Mouse (Mus musculus) CD4-positive, CD25-positive, alpha-beta regulatory T cell, adult 2 months (primary cell): ENCODE results near the gene H2-M5.
"Not testable (repeated sequence)": the region's sequence is repeated elsewhere in the genome, so short reads cannot be mapped to it uniquely, and the experiment has no call there.

Experiments
- DNase-seq: peaks from one replicate; pipeline ENCODE4 v3.0.0-alpha.2; 2012; ENCODE audit warnings: low read depth, low spot score

Gene H2-M5

DNA sequence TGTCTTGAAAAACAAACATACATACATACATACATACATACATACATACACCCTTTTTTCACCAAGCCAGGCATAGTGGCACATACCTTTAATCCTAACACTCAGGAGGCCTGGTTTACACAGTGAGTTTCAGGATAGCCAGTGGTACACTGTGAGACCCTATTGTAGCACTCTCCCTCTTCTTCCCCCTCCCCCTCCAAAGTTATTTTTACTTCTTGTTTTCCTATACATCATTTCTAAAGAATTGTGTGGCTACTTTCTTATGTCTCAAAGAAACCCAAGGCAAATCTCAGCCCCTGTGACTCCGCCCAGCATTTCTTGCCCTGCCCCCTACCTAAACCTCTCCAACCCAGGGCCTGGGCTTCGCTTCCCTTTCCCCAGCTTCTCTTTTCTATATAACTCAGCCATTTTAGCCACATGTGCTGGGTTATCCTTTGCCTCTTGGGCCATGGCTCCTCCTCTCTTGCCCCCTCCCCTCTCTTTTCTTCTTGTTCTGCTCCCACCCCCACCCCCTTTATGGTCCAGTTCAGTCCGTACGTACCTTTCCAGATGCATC, 4.5 kb upstream of the H2-M5 start:
- DNase-seq: no peak

DNA sequence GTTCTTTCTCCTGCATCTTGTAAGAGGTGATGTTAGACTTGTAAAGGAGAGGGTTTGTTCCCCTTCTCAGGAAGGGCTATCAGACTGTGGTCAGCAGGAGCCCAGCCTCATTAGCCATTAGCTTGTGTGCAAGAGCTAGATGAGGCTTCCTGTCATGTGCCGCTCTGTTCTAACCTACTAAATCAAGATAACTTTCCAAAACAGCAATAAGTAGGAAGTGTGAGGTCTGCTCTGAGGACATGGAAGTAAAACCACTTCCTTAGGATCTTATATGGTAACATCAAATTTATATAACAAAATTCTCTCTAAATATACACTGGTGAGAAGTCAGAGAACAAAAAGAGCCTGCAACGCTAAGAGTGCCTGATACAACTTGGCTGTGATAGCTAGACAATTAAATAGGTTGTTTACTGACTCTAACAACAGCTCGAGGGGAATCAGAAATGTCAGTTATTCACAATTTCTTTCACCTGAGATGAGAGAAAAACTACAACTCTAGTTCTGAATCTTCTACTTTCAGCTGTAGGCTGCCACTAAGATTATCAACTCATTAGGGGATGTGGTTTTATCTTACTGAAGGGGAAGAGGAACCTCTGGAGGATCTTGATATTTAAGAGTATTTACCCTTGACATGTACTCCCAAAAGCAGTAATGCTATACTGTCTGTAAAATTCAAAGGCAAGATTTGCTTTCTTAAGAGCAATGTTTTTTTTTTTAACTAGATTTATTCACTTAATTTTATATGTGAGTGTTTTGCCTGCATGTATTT, 3.2 kb upstream of the H2-M5 start:
- peak; percentile 32 for DNase-seq

DNA sequence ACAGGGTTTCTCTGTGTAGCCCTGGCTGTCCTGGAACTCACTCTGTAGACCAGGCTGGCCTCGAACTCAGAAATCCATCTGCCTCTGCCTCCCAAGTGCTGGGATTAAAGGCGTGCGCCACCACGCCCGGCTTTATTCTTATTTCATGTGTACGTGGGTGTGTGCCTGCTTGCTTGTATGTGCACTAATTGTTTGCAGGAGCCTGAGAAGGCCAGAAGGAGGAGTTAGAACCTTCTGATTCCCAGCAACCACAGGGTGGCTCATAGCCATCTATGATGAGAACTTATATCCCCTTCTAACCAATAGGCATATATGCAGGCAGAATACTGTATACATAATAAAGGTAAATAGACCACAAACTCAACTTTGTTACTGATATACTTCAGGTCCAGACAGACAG, 1.3 kb upstream of the H2-M5 start:
- not testable (repeated sequence) for DNase-seq

DNA sequence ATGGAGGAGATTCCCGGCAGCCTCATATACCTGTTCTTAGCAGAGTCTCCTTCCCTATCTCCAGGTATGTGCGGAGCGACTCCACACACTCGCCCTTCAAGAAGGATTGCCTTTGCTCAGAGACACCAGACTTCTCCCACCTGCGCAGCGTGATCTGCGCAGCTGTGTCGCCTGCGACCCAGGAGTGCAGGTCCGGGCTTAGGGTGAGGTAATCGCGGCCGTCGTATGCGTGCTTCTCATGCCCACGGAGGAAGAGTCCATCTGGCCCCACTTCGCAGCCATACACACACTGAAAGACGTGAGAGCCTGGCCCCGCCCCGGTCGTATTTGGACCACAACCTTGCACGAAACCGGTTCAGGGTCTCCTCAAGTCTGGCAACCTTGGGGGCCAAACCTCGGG, 862 bp downstream of the H2-M5 start:
- no peak for DNase-seq

DNA sequence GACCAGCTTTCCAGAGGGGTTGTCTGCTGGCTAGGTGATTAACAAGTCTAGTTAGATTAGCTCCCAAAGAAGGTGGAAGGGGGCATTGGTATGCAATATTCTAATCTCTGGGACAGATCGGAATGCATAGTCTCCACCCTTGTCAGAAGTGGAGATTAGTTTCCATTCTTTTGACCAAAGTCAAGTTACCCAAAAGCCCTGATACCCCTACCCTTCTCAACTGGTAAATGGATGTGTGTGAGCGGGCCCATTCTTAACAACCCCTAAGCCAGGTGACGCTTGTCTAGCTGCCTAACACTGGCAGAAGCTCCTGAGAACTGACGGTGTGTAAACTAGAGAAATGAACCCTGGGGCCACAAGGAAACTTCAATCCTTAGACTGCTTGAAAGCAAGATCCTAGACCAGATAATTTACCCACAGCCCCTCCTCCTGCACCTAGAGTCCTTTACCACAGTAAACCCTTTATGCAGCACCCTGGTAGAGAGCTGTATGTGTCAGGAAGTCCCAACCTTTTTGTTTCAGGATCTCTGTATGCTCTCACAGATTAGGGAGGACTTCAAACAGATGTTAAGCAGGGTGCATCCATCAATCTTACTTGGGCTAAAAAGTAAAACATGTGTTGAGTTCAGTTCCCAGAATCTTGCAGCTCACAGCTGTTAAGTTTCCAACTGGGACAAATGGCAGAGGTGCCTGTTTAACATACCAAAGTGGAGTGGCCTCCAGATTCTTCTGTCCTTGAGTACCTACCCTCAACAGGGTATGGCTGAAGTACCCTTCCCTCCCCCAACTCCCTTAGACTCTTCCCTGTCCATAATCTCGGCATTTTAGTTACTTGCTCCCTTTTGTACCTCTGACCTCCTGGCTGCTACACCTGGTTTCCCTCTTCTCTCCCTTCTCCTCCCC, 6.8 kb downstream of the H2-M5 start:
- DNase-seq: peak; percentile 22

DNA sequence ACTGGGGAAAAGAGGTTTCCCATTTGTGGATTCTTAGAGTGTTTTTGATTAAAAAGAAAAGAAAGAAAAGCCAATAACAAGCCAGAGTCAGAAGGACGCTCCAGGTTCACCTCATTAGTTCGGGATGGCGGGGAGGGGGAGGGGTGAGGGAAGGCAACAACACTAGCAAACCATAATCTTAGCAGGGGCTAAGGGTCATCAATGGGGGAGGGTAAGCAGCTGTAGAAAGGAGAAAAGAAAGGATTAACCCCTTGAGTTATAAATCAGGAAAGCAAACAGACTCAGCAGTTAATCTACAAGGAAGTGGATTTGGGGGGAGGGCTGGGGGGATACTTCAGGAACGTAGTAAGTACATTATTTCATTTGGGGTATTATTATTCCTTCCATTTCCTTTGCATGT, 7.5 kb downstream of the H2-M5 start:
- no peak for DNase-seq

DNA sequence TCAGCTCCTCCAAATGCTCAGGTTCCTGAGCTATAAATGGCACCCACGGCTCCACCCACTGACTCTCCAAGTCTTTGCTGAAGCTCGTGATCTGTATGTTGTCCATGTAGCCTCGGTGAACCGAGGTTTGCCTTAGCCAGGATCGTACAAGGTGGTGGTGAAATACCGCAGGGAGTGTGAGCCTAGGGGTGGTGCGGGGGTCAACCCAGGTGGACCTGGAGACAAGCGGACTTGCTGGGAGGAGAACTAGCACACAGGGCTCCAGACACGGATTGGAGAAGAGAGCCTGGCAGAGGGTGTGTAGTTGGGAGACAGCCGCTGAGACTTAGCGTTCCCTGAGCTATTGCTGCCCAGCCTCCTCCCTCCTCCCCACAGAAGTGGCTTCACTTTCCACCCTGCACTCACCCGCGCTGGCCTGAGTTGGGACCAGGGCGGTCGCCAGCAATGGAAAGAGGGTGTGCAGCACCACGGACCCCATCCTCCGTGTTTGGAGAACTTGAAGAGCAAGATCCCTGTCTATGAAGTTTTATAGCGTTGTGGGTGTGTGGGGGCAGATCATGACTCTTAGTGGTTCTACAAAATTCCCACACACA, 8.0 kb downstream of the H2-M5 start, which contains the start of gene 2410137M14Rik:
2410137M14Rik (minus strand) TSS at position 17 of the 593 bp plus-strand sequence.
- no peak for DNase-seq

DNA sequence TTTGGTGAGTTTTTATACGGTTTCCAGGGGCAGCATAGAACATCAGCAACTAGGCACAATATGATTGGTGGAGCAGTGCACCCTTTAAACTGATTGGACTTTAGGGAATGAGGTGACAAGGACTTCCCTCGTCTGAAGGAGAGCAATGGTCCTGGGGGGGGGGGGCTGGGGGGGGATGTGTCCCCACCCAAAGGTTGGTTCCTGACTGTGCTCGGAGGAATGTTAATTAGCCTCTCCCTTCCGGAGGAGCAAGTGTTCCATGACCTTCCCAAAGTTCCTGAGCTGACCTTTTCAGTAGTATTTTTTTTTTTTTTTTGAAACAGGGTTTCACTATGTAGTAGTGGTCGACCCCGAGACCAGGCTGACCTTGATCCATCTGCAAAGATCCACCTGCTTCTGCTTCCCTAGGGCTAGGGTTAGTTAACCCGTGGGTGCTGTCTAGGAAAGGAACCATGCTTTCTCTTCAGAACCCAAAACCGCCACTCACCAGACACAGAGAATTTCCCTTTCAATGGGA, 16.0 kb downstream of the H2-M5 start:
- no peak for DNase-seq

DNA sequence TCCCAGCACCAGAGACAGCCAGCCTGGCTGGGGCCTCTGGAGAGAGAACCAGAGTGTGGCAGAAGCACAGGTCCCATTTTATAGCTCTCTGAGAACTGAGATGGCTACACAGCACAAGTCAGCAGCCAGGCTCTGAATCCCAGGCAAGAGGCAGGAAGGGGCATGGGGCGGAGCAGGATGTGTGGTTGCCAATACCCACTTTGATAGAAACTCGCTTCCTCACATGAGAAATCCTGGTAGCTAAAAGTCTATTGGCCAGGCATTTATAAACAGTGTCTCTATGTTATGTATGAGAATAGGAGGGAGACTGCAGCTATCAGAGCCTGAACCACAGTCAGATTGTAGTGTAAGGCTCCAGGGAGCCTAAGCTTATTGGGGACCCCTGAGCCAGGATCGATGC, 16.5 kb downstream of the H2-M5 start:
- DNase-seq: peak; percentile 50

DNA sequence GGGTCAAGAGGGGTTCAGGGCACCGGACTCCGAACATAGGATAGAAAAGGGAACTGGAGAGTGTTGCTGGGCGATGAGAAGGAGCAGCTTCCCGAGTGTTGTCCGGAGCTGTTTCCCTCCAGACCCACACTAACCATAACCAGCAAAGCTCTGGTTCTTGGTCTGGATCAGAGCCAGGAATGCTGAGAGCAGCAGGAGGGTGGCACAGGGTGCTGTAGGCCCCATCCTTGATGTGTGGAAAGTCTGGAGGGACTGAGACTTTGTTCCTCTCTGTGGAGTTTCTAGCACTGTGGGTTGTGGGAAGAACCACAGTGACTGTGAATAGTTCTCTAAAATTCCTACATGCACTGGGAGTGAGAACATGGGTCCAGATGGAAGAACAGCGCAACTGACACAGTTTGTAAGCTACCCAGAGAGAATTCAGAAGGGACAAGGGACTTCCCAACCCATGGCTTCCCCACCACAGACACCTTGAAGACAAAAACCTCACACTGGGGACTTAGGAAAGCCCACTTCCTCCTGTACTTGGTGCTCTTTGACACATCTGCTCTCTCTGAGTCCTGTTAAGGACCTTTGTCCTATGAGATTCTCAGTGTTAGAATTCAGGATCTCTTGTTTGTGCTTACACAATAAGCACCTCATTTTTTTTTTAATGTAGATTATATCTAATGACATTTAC, 18.0 kb downstream of the H2-M5 start:
- DNase-seq: no peak

DNA sequence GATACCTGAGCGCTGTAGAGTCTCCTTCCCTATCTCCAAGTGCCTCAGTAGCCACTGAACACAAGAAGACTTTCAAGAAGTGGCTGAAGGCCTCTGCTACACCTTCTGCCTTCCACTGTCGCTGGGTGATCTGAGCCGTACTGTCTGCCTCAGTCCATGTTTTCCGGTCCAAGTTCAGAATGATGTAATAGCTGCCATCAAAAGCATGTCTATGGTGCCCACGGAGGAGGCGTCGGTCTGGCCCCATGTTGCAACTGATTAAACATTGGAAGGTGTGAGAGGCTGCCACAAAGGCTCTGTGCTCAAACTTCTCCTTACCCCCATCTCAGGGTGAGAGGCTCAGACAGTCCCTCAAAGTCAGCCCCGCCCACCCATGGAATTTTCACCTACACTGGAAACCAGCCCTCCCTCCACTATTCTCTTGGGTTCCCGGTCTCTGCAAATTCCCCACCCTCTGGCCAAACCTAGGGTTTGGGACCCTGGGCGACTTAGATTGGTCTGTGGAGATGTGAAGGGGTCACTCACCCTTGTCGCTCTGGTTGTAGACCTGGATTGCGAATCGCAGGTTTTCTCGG, 18.9 kb downstream of the H2-M5 start:
- DNase-seq: no peak

DNA sequence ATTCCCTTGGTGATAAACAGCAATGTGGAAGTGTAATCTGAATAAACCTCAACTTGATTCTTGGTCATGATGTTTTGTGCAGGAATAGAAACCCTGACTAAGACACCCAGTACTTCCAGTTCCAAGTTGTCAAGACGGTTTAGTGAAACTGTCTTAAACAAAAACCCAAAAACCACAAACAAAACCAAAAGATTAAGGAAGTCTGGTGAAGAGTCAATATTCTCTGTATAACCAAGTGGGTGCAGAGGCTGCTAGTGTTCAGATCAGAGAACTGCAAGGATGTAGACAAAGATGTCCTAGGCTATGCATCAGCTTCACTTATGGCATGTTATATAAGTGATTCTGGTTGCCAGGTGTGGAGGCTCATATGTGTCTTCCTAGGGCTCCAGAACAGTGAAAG, 22.5 kb downstream of the H2-M5 start:
- no peak for DNase-seq

DNA sequence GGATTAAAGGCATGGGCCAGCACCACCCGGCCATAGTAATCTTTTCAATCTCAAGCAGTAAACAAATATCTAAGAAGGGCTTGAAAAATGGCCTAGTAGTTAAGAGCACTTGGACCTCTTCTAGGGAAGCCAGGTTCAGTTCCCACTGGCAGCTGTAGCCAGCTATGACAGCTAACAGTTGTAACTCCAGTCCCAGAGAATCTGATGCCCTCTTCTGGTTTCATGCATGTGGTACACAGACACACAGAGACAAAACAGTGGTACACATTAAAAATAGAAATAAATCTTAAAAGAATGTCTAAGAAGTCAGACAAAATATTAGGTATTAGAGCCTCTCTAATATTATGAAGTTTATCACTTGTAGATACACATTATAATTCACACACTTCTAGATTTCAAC, 28.2 kb downstream of the H2-M5 start:
- no peak for DNase-seq

DNA sequence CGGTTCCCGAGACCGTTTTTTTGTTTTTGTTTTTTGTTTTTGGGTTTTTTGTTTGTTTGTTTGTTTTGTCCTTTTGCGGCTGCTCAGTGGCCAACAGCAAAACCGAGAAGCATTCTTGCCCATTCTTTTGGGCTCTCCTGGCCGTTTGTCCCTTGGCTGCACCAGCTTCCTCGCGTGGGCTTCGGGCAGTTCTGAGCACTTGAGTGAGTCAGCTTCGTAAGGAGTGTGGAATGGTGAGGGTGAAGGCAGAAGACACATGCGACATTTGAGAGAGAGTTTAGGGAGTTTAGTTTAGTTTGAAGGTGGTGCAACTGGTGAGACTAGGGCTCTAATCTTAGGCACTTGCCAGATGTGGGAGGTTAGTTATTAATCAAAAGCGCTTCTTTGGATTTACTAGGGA, 30.5 kb downstream of the H2-M5 start:
- DNase-seq: peak; percentile 29

DNA sequence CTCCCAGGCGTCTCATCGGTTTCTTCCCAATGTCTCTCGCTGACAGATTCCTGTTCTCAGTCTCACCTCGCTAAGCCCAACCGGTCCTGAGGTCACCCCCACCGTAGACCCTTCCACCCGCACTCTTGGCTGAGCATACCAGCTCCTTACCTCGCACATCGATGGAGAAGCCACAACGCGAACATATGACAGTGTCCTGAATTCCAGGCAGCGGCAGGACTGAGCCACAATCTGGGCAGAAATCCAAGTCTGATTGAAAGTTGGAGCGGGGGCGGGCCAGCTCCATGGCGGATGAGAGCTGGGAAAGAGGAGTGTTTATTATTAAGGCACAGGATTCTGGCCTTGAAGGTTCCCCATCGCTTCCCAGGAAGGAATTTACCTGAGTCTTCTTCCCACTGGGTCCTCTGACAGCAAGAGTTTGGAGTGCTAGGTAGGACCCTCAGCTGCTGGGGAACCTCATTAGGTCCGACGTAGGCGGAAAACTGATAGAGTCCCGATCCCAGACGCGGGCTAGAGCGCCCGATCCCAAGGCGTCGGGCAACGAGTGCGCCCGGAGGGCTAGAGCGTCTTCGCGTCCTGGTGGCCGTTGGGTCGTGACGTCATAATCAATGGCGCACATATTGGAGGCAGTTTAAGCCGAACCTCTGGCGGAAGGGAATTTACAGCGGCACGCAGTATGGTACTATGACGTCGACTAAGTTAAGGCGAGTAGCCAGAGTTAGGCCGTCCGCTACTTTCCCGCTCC, 31.2 kb downstream of the H2-M5 start, which contains the start of the genes Znrd1 and Znrd1as:
Znrd1 (minus strand) TSS at position 561 of the 745 bp plus-strand sequence.
Znrd1as (plus strand) TSS at position 594 of the 745 bp plus-strand sequence.
- peak; percentile 94 for DNase-seq

DNA sequence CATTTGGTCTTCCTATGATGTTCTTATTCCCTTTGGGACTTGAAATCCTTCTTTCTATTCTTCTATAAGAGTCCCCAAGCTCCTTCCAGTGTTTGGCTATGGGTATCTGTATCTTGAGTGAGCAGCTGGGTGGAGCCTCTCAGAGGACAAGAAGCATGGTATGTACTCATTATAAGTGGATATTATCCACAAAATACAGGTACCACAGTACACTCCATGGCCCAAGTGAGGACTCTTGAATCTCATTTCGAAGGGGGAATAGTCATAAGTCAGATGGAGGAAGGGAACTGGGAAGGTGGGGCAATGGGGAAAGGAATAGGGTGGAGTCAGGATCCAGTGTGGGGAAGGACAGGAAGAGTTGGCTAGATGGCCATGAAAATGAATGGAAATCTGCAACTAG, 36.3 kb downstream of the H2-M5 start:
- no peak for DNase-seq

DNA sequence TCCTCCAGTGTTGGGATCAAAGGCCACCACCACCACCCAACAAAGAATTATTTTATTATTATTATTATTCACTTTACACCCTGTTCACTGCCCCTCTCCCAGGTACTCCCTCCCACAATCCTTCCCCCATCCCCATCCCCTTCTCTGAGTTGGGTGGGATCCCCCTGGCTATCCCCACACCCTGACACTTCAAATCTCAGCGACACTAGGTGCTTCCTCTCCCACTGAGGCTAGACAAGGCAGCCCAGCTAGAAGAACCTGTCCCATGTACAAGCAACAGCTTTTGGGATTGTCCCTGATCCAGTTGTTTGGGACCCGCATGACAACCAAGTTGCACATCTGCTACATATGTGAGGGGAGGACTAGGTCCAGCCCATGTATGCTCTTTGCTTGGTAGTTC, 36.7 kb downstream of the H2-M5 start:
- DNase-seq: no peak

DNA sequence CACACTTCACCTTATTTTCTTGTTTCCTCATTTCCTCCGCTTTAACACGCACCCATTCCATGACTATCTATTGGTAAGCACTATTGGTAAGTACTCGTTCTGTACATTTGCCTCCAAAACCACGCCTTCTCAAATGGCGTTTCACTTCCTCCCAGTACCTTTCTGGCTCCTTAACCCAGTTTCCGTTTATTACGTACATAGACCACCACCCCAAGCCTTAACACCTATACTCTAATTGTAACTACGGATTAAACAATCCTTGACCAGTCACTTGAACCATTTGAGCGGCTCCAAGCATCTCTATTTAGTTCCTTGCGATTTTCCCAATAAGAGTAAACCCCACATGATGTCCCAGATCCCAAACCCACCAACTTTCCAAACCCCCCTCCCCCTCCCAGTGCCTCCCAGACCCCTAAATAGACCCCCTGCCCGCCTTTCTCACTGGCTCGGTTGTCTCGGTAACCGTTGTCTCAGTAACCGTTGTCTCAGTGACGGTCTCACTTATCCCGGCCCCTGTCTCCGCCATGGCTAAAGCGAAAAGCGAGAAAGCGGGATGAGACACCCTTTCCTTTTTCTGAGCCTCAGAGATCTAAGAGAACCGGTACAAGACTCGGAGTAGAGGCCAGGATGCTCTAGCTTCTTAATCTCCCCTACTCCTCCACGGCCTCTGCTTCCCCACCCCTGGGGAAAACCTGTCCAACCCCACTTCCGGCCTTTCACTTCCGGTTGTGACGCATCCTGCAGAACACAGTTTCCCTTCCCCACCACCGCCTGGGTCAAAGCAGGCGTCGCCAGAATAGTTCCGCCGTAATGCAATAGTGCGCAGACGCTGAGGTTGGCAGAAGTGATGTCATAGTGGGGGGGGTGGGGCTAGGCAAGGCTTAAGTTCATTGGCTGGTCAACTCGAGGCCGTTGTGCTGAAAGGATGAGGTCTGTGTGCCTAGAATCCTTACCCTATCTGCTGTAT, 38.1 kb downstream of the H2-M5 start, which contains the start of gene Ppp1r11:
Ppp1r11 (minus strand) TSS at position 761 of the 967 bp plus-strand sequence.
- peak; percentile 98 for DNase-seq

DNA sequence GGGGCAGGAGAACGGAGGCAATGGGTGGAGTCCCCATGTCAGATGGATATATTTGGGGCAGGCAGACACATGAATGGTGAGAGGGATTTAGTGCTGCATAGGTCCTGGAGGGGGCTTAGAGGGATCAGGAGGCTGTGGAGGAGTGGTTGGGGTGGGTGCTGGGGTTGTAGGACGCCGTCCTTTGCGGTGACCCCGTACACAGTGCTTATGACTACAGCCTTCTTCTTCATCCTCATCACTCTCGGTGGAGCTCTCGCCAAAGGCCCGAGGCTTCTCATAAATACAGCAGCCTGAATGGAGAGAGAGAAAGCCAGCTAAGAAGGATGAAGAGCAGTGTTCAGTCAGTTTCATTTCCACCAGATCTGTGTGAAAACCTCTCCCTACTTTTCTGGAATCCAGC, 40.1 kb downstream of the H2-M5 start:
- DNase-seq: no peak
